Mouse (Mus musculus): ENCODE data around the gene Nrxn3. TPM values are rescaled to one million over a fixed set of nuclear protein-coding genes. Genes with fewer than 3 reads are reported as not detected.

Gene Nrxn3
- polyA plus RNA-seq, 1 experiment from 2014 or later: 3.7 TPM

- H3K9ac ChIP-seq: no peak overlapping the region
- H3K4me3 ChIP-seq: no peak overlapping the region
- H3K4me2 ChIP-seq (replicated peaks): no peak overlapping the region
- no peaks in the 10 kb centered on the region for H3K9me3 ChIP-seq
- ATAC-seq (ENCODE audit: insufficient number of reproducible peaks, insufficient read depth, low FRiP score, low TSS enrichment): no peak
- no peaks in the 10 kb centered on the region for H3K4me1 ChIP-seq
- H3K27me3 ChIP-seq: no peaks in the 10 kb centered on the region
- no peaks in the 10 kb centered on the region for H3K36me3 ChIP-seq
- H3K27ac ChIP-seq: no peak overlapping the region
- WGBS: 83% methylated on average over 3 of the region's 3 CpGs
Measured at GRCm38 (mm10) chr12:90181566-90181965, 1458.9 kb downstream of the Nrxn3 start.

GRCm38 (mm10) chr12:90183021-90183420, 1460.3 kb downstream of the Nrxn3 start:
- H3K9ac ChIP-seq: no peak overlapping the region
- no peaks in the 10 kb centered on the region for H3K27me3 ChIP-seq
- H3K36me3 ChIP-seq: no peaks in the 10 kb centered on the region
- 78% methylated on average over 2 of the region's 2 CpGs for WGBS
- H3K27ac ChIP-seq: no peak overlapping the region
- ATAC-seq (ENCODE audit: insufficient number of reproducible peaks, insufficient read depth, low FRiP score, low TSS enrichment): no peak
- no peak overlapping the region for H3K4me3 ChIP-seq
- no peaks in the 10 kb centered on the region for H3K4me1 ChIP-seq
- H3K4me2 ChIP-seq (replicated peaks): no peak overlapping the region
- H3K9me3 ChIP-seq: no peaks in the 10 kb centered on the region

GRCm38 (mm10) chr12:90196161-90196560, 1473.5 kb downstream of the Nrxn3 start:
- Histone ChIP-seq H3K9ac (no peak overlapping the region), H3K27ac (no peak overlapping the region), H3K4me3 (no peak overlapping the region), H3K4me1 (no peaks in the 10 kb centered on the region), H3K9me3 (no peaks in the 10 kb centered on the region), H3K27me3 (no peaks in the 10 kb centered on the region), H3K4me2 (replicated peaks) (no peak overlapping the region), H3K36me3 (no peaks in the 10 kb centered on the region)
- ATAC-seq (ENCODE audit: insufficient number of reproducible peaks, insufficient read depth, low FRiP score, low TSS enrichment): no peak

DNA sequence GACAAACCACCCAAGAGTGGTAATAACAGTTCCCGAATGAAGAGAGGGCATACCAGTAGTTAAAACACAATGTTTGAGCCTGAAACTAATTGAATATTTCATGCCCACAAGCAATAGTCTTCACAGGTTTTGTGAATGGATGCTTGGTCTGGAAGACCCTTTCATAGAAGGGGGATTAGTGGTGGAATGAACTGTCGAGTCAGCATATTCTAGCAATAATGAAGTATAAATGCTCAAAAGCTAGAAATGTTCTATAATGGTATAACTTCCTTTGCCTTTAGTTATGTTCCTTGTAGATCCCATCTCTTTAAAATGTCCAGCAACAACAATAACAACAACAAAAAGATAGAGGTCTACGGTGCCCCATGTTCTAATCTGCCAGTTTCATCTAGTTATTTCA, 1475.3 kb downstream of the Nrxn3 start:
- ATAC-seq (ENCODE audit: insufficient number of reproducible peaks, insufficient read depth, low FRiP score, low TSS enrichment): no peak
- H3K4me1 ChIP-seq: no peaks in the 10 kb centered on the region
- H3K27ac ChIP-seq: no peak overlapping the region
- no peaks in the 10 kb centered on the region for H3K36me3 ChIP-seq
- no peak overlapping the region for H3K9ac ChIP-seq
- 90% methylated on average over 3 of the region's 3 CpGs for WGBS
- H3K27me3 ChIP-seq: no peaks in the 10 kb centered on the region
- no peak overlapping the region for H3K4me2 ChIP-seq (replicated peaks)
- no peaks in the 10 kb centered on the region for H3K9me3 ChIP-seq
- no peak overlapping the region for H3K4me3 ChIP-seq

GRCm38 (mm10) chr12:90202501-90202900, 1479.8 kb downstream of the Nrxn3 start:
- no peak overlapping the region for H3K27ac ChIP-seq
- no peak overlapping the region for H3K4me2 ChIP-seq (replicated peaks)
- no peak overlapping the region for H3K4me3 ChIP-seq
- no peaks in the 10 kb centered on the region for H3K27me3 ChIP-seq
- no peaks in the 10 kb centered on the region for H3K36me3 ChIP-seq
- no peaks in the 10 kb centered on the region for H3K4me1 ChIP-seq
- no peak overlapping the region for H3K9ac ChIP-seq
- no peak for ATAC-seq (ENCODE audit: insufficient number of reproducible peaks, insufficient read depth, low FRiP score, low TSS enrichment)
- 86% methylated on average over 1 of the region's 1 CpGs for WGBS
- H3K9me3 ChIP-seq: no peaks in the 10 kb centered on the region

DNA sequence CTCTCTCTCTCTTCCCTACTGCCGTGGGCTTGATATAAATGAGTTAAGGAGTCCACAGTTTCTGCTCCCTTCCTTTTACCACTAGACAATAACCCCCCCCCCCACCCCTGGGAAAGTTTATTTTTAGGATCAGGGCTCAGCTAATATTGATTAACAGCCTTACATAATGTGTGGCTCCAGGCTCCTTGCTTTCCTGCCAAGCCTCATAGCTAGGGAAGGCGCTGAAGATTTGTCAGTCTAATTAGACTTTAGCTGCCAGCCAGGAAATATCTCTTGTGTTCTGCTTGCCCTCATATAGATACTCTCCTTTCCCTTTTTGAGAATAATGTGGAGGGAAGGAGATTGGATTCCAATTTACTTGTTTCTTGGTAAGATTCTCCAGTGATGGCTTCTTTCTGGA, 1488.7 kb downstream of the Nrxn3 start:
- no peaks in the 10 kb centered on the region for H3K27me3 ChIP-seq

GRCm38 (mm10) chr12:90217060-90217459, 1494.4 kb downstream of the Nrxn3 start:
- no peak for ATAC-seq (ENCODE audit: insufficient number of reproducible peaks, insufficient read depth, low FRiP score, low TSS enrichment)
- H3K9me3 ChIP-seq: no peaks in the 10 kb centered on the region
- 87% methylated on average over 6 of the region's 6 CpGs for WGBS

More for the DNA sequence above, 1488.7 kb downstream of the Nrxn3 start:
- 72% methylated on average over 2 of the region's 2 CpGs for WGBS
- no peak for ATAC-seq (ENCODE audit: insufficient number of reproducible peaks, insufficient read depth, low FRiP score, low TSS enrichment)
- Histone ChIP-seq H3K27ac (no peak overlapping the region), H3K4me3 (no peak overlapping the region), H3K9ac (no peak overlapping the region), H3K4me1 (no peaks in the 10 kb centered on the region), H3K4me2 (replicated peaks) (no peak overlapping the region), H3K9me3 (no peaks in the 10 kb centered on the region), H3K36me3 (no peaks in the 10 kb centered on the region)

DNA sequence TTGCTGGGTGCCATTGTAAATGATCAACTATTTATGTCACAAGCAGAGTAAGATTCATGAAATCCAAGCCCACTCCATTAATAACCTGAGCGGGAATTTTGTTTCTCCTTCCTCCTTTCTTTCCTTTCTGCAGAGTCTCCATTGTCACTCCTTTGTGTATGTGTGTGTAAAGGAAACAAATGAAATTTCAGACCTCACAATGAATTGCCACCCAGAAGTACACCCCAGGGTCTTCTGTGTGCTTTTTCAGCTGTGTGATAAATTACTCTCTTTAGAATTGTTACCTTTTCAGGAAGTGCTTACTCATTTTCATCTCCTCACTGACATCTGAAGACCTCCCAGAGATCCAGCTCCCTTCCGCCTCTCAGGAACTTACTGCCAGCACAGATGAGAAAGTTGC, 1506.4 kb downstream of the Nrxn3 start:
- Histone ChIP-seq H3K27ac (no peak overlapping the region), H3K36me3 (no peaks in the 10 kb centered on the region), H3K9me3 (no peaks in the 10 kb centered on the region), H3K4me2 (replicated peaks) (no peak overlapping the region), H3K9ac (no peak overlapping the region), H3K4me1 (no peaks in the 10 kb centered on the region), H3K4me3 (no peak overlapping the region), H3K27me3 (no peaks in the 10 kb centered on the region)
- WGBS: 63% methylated on average over 2 of the region's 2 CpGs
- ATAC-seq (ENCODE audit: insufficient number of reproducible peaks, insufficient read depth, low FRiP score, low TSS enrichment): no peak

More at GRCm38 (mm10) chr12:90217060-90217459, 1494.4 kb downstream of the Nrxn3 start:
- H3K4me1 ChIP-seq: no peaks in the 10 kb centered on the region
- H3K27ac ChIP-seq: no peak overlapping the region
- no peaks in the 10 kb centered on the region for H3K36me3 ChIP-seq
- no peak overlapping the region for H3K4me3 ChIP-seq
- H3K4me2 ChIP-seq (replicated peaks): no peak overlapping the region
- H3K27me3 ChIP-seq: no peaks in the 10 kb centered on the region
- no peak overlapping the region for H3K9ac ChIP-seq

- no peak for ATAC-seq (ENCODE audit: insufficient number of reproducible peaks, insufficient read depth, low FRiP score, low TSS enrichment)
- H3K4me2 ChIP-seq (replicated peaks): no peak overlapping the region
- no peaks in the 10 kb centered on the region for H3K27me3 ChIP-seq
Measured at GRCm38 (mm10) chr12:90236093-90236492, 1513.4 kb downstream of the Nrxn3 start.

GRCm38 (mm10) chr12:90260301-90260700, 1537.6 kb downstream of the Nrxn3 start:
- no peak overlapping the region for H3K27ac ChIP-seq

More at GRCm38 (mm10) chr12:90236093-90236492, 1513.4 kb downstream of the Nrxn3 start:
- no peaks in the 10 kb centered on the region for H3K4me1 ChIP-seq
- no peaks in the 10 kb centered on the region for H3K9me3 ChIP-seq
- no peak overlapping the region for H3K4me3 ChIP-seq
- H3K36me3 ChIP-seq: no peaks in the 10 kb centered on the region
- no peak overlapping the region for H3K27ac ChIP-seq
- 84% methylated on average over 5 of the region's 5 CpGs for WGBS
- H3K9ac ChIP-seq: no peak overlapping the region

GRCm38 (mm10) chr12:90268111-90268510, 1545.4 kb downstream of the Nrxn3 start:
- 85% methylated on average over 2 of the region's 2 CpGs for WGBS
- no peaks in the 10 kb centered on the region for H3K36me3 ChIP-seq
- ATAC-seq (ENCODE audit: insufficient number of reproducible peaks, insufficient read depth, low FRiP score, low TSS enrichment): no peak

More at GRCm38 (mm10) chr12:90260301-90260700, 1537.6 kb downstream of the Nrxn3 start:
- H3K4me2 ChIP-seq (replicated peaks): no peak overlapping the region
- H3K4me3 ChIP-seq: no peak overlapping the region
- WGBS: 63% methylated on average over 4 of the region's 4 CpGs
- H3K36me3 ChIP-seq: no peaks in the 10 kb centered on the region
- no peak for ATAC-seq (ENCODE audit: insufficient number of reproducible peaks, insufficient read depth, low FRiP score, low TSS enrichment)
- no peak overlapping the region for H3K9ac ChIP-seq
- no peaks in the 10 kb centered on the region for H3K9me3 ChIP-seq
- H3K27me3 ChIP-seq: 0 out of 2 replicates have a peak, but pooled peaks cover 3% of the 10 kb centered on the region
- no peaks in the 10 kb centered on the region for H3K4me1 ChIP-seq

DNA sequence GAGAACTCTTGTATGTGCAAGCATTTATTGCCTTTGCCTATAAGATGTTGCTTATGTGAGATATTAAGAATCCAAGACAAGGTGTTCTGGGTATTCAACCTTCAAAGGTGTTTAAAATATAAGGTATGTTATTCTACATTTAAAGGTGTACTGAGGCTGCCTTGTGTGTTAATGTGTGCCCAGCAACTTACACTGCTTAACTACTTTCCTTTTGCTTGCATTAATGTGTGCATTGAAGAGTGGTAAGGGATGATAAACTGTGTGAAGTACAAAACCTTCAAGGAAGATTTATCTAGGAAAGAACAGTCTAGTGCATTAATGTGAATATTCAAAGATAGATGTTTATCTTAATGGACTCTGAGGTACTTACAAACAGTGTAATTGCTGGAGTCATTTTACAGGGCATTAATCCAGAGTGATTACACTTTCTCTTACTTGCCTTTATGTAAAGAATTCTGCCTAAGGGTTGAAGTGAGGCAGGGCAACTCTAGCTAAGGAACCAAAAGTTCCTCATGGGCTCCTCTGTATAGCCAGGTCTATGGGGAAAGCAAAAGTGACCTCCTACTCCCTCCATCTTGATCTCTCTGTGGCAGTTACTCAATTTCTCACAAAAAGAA, 1548.2 kb downstream of the Nrxn3 start:
- H3K4me2 ChIP-seq (replicated peaks): no peak overlapping the region
- H3K27me3 ChIP-seq: no peaks in the 10 kb centered on the region
- no peaks in the 10 kb centered on the region for H3K36me3 ChIP-seq
- no peak for ATAC-seq (ENCODE audit: insufficient number of reproducible peaks, insufficient read depth, low FRiP score, low TSS enrichment)
- H3K9me3 ChIP-seq: no peaks in the 10 kb centered on the region
- no peak overlapping the region for H3K9ac ChIP-seq
- H3K27ac ChIP-seq: no peak overlapping the region
- no peaks in the 10 kb centered on the region for H3K4me1 ChIP-seq
- no peak overlapping the region for H3K4me3 ChIP-seq

More at GRCm38 (mm10) chr12:90268111-90268510, 1545.4 kb downstream of the Nrxn3 start:
- H3K27ac ChIP-seq: no peak overlapping the region
- no peak overlapping the region for H3K4me3 ChIP-seq
- H3K4me2 ChIP-seq (replicated peaks): no peak overlapping the region
- no peaks in the 10 kb centered on the region for H3K27me3 ChIP-seq
- H3K9ac ChIP-seq: no peak overlapping the region
- H3K4me1 ChIP-seq: no peaks in the 10 kb centered on the region
- no peaks in the 10 kb centered on the region for H3K9me3 ChIP-seq
